Mouse (Mus musculus) E14TG2a.4 (cell line): ENCODE data around the gene Ciita.

Experiments
- CTCF ChIP-seq: conservative IDR thresholded peaks from 2 replicates; pipeline ENCODE4 v1.5.1; 2014; ENCODE audit warnings: low read length
- POU5F1 ChIP-seq: IDR thresholded peaks from 2 replicates; pipeline ENCODE4 v1.6.1; 2014; ENCODE audit warnings: low read length, borderline replicate concordance

DNA sequence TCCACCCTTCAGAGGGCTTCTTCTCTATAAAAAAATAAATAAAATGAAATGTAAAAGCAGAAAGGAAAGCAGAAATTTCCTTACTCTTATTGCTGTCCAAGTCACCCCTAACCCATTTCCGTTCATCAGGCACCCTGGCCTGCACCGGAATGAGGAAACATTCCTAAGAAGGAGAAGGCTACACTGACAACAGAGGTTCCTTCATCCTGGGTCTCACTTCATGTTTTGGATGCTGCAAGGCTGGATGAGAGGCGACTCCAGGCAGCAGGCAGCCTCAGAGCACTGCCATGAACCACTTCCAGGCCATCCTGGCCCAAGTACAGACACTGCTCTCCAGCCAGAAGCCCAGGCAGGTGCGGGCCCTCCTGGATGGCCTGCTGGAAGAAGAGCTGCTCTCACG lies at the start of gene Ciita:
- no peak for TF ChIP-seq CTCF
- TF ChIP-seq POU5F1, result no peak
